Mouse (Mus musculus): ENCODE data around the gene Tmem253.
A peak's percentile ranks its signal among the peaks of the same experiment; 100 is the strongest.

Gene Tmem253

GRCm38 (mm10) chr14:52008321-52009203, 6.9 kb upstream of the Tmem253 start:
- peak; percentile 98 for DNase-seq

GRCm38 (mm10) chr14:52009361-52009760, 6.1 kb upstream of the Tmem253 start:
- DNase-seq: peak; percentile 93

- no peak for DNase-seq
These were observed 5.6 kb upstream of the Tmem253 start for GRCm38 (mm10) chr14:52009841-52010240.

GRCm38 (mm10) chr14:52010446-52011111, 4.9 kb upstream of the Tmem253 start:
- peak; percentile 89 for DNase-seq

- DNase-seq: no peak
These were observed 3.8 kb upstream of the Tmem253 start for GRCm38 (mm10) chr14:52011683-52012082.

GRCm38 (mm10) chr14:52012085-52012484, 3.4 kb upstream of the Tmem253 start:
- DNase-seq: no peak

- DNase-seq: no peak
These were observed 2.9 kb upstream of the Tmem253 start for GRCm38 (mm10) chr14:52012553-52012952.

- no peak for DNase-seq
These were observed 2.3 kb upstream of the Tmem253 start for GRCm38 (mm10) chr14:52013021-52013610.

- DNase-seq: peak; percentile 96
These were observed 1.7 kb upstream of the Tmem253 start for GRCm38 (mm10) chr14:52013771-52014219.

GRCm38 (mm10) chr14:52014271-52014760, 1.1 kb upstream of the Tmem253 start:
- peak; percentile 86 for DNase-seq

GRCm38 (mm10) chr14:52014761-52015311, 622 bp upstream of the Tmem253 start:
- peak; percentile 98 for DNase-seq

GRCm38 (mm10) chr14:52016625-52017405, 1.4 kb downstream of the Tmem253 start:
- DNase-seq: peak; percentile 87

- DNase-seq: peak; percentile 87
These were observed 2.2 kb downstream of the Tmem253 start for GRCm38 (mm10) chr14:52017662-52018061.

- peak; percentile 95 for DNase-seq
These were observed 3.0 kb downstream of the Tmem253 start for GRCm38 (mm10) chr14:52018248-52019050.

- DNase-seq: no peak
These were observed 3.7 kb downstream of the Tmem253 start for GRCm38 (mm10) chr14:52019051-52019589.

- peak; percentile 100 for DNase-seq
These were observed 4.3 kb downstream of the Tmem253 start for GRCm38 (mm10) chr14:52019590-52020340.

- DNase-seq: peak; percentile 99
These were observed 5.2 kb downstream of the Tmem253 start, which contains the start of gene Zfp219 for GRCm38 (mm10) chr14:52020486-52021137. TSS of gene Zfp219 (minus strand) at chr14:52020733.

GRCm38 (mm10) chr14:52021138-52021529, 5.7 kb downstream of the Tmem253 start:
- no peak for DNase-seq

GRCm38 (mm10) chr14:52021568-52022212, 6.2 kb downstream of the Tmem253 start:
- DNase-seq: no peak
